Mouse (Mus musculus): Measurements from ENCODE around the gene Ppm1n. TPM values are rescaled to one million over a fixed set of nuclear protein-coding genes. Genes with fewer than 3 reads are reported as not detected.

Gene Ppm1n
- total RNA-seq, 2 experiments from 2014 or later: not detected

- DNase-seq (ENCODE audit: low spot score in 2 of 2): peak; percentile 52 to 62
Observed at GRCm38 (mm10) chr7:19307739-19308453, 28.0 kb upstream of the Ppm1n start.

GRCm38 (mm10) chr7:19306819-19307738 lies 27.2 kb upstream of the Ppm1n start:
- no peak for DNase-seq (ENCODE audit: low spot score in 2 of 2)

DNA sequence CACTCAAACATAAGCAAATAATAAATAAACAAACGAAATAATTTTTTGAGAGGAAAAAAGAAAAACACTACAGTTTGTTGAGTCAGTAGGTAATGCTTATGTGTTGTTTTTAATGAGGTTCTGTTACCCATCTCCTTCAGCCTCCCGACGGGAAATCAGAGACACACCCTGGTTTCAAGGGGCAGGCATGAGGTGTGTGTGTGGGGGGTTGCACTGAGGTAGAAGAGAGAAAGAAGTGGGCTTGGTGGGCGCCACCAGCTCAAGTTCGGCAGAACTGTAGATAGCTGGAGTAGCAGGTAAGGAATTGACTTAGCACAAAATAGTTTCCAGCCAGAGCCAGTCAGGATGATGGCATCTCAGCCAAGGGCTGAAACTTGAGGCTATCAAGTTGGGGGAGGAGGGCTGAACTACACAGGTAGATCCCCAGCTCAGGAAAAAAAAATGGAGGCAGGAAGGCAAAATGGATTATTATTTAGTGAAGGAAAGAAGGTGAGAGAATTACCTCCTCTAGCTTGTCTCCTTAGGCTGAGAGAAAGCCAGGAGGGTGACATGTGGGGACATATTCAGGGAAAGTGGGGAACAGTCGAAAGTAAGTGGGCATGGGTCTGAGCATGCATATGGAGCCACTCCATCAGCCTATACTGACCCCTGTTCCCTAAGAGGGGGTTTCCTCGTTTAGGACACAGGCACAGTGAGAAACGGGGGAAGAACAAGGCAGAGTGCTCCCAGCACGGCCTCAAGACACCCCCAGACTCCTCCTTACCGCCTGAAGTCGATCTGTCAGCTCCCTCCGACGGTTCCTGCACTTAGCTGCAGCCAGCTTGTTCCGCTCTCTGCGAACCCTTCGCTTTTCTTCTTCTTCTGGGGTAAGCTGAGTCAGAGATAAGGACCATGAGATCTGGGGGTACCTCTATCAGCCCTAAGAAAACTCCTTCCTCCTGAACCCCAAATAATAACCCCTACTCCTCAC lies 26.2 kb upstream of the Ppm1n start:
- DNase-seq (ENCODE audit: low spot score in 2 of 2): no peak

DNA sequence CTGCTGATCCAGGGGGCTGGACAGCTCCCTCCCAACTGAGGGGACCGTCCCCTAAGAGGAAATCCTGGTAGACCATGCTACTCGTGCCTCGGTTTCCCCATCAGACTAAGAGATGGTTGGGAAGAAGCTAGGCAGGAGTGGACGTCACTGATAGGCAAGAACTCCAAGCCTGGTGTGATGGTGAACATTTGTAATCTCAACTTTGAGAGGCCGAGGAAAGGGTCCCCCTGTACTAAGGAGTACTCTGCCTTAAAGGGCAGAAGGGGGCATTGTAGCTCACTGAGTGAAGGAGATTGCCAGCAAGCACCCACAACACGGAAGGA lies 25.5 kb upstream of the Ppm1n start:
- DNase-seq (ENCODE audit: low spot score in 2 of 2): no peak

DNA sequence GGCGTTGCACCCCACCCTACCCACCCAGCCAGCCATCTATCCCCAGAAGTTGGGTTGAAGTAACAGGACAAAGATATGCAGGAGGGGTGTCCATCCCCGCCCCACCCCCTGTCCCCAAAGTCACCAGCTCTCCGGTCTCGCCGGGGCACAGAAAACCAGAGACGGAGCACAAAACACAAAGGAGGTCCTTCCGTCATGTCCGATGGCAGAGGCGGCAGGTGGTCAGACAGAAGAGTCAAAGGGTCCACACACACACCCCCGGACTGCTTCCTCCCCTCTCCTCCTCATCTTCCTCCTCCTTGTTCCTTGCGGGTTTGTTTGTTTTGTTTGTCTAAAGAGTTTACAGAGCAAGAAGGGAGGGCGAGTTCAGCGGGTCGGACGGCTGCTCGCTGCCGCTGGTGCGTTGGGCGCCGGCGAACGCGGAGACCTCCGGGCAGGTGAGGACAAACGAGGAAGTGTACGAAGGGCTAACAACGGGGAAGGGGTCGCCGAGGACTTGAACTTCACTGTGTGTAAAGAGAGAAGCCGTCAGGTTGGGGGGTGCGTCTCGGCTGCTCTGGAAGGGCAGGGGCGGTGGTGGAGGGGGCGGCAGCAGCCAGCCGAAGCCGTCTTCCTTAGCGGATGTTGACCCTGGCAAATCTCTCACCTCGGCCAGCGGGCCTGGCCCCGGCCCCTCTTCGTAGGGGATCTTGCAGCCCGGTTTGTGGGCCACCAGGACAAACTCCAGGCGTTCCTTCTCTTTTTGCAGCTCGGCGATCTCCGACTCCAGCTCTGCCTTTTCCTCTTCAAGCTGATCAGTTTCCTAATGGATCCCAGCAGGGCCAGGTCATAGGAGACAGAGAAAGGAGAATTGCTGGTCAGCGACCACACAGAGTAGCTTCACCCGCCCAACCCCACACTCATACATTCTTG lies 24.9 kb upstream of the Ppm1n start:
- DNase-seq (ENCODE audit: low spot score in 2 of 2): no peak

- DNase-seq (ENCODE audit: low spot score in 2 of 2): peak; percentile 70 to 77
Observed at GRCm38 (mm10) chr7:19303770-19304169, 23.9 kb upstream of the Ppm1n start.

GRCm38 (mm10) chr7:19303046-19303305 lies 23.1 kb upstream of the Ppm1n start:
- DNase-seq (ENCODE audit: low spot score in 2 of 2): no peak

- no peak for DNase-seq (ENCODE audit: low spot score in 2 of 2)
Observed at GRCm38 (mm10) chr7:19302264-19303045, 22.6 kb upstream of the Ppm1n start.

GRCm38 (mm10) chr7:19301461-19302263 lies 21.8 kb upstream of the Ppm1n start:
- DNase-seq (ENCODE audit: low spot score in 2 of 2): no peak

- peak; percentile 77 to 83 for DNase-seq (ENCODE audit: low spot score in 2 of 2)
Observed at GRCm38 (mm10) chr7:19300501-19301421, 20.9 kb upstream of the Ppm1n start.

DNA sequence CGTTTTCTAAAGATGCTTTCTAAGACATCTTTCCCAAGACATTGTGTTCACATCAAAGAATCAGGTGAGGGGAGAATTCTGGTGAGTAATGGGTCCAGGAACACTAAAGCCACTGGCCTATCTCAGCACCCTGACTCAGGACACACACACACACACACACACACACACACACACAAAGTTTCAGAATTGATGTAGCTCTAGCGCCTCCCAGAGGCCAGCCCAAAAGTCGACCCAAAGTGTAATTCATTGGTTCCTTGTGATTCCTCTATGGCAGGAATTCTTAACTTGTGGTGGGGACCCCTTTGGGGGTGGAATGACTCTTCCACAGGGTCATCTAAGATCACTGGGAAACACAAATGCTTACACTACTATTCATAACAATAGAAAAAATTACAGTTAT lies 19.3 kb upstream of the Ppm1n start:
- peak in 1 of 2 experiments; percentile 22 for DNase-seq (ENCODE audit: low spot score in 2 of 2)

DNA sequence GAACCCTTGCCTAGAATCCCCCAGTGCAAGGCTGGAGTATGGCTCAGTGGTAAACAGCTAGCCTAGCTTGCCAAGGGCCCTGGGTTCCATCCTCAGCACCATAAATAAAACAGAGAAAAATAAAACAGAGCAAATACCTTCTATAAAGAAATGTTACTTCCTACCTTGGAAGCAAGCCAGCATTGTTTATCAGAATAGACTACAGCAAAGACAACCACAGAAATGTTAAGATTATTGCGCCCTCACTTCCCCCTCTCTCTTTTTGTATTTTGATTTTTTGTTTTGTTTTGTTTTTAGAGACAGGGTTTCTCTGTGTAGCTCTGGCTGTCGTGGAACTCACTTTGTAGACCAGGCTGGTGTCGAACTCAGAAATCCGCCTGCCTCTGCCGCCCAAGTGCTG lies 17.9 kb upstream of the Ppm1n start:
- no peak for DNase-seq (ENCODE audit: low spot score in 2 of 2)

DNA sequence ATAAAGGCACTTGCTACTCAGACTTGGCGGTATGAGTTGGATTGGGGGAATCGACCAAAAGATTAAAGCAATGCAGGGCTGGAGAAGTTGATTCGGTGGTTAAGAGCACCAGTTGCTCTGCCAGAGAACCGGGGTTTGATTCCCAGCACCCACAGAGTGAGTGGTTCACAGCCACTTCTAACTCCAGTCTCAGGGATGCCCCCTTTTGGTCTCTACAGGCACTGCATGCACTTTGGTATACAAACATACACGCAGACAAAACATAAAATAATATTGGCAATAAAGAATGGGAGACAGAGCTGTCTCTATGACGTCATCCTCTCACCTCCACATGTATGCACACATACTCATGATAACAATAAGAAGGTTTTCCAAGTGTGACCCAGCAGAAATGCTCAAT lies 17.2 kb upstream of the Ppm1n start:
- no peak for DNase-seq (ENCODE audit: low spot score in 2 of 2)

GRCm38 (mm10) chr7:19295503-19296185 lies 15.8 kb upstream of the Ppm1n start:
- peak; percentile 98 for DNase-seq (ENCODE audit: low spot score in 2 of 2)

DNA sequence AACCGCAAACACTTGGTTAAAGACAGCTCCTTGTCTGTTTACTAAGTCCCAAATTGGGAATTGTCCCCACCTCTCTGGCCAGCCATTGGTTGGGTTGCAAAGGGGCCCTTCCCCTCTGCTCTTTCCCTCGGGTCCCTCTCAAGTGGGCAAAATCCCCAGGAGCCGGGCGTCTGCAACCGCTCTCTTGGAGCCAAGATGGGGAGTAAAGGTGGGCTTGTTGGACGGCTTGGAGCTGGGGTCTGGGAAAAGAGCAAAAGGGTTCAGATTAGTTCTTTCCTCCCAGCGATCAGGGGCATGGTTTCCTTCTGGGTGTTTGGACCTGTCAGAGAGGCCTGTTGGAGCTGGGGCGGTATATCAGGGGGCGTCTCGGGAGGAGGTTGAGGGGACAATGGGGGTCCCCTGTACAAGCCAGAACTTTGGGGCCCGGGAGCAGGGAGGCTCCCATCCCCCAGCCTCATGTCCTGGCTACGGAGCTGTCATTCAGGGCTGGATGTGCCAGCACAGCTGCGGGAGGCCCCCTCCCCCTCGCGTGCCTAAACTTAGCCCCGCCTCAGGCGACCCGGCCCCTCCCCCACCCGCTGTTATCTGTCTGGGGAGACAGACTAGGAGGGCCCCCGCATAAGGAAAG lies 11.2 kb upstream of the Ppm1n start:
- no peak for DNase-seq (ENCODE audit: low spot score in 2 of 2)

DNA sequence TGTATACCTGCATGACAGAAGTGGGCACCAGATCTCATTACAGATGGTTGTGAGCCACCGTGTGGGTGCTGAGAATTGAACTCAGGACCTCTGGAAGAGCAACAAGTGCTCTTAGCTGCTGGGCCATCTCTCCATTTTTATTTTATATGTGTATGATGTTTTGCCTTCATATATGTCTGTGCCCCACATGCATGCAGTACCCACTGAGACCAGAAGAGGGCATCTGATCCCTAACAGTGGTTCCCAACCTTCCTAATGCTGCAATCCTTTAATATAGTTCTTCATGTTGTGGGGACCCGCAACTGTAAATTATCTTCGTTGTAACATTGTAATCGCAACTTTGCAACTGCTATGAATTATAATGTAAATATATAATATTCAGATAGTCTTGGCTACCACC lies 4.9 kb upstream of the Ppm1n start:
- peak in 1 of 2 experiments; percentile 65 for DNase-seq (ENCODE audit: low spot score in 2 of 2)

- DNase-seq (ENCODE audit: low spot score in 2 of 2): no peak
Observed at GRCm38 (mm10) chr7:19283406-19283804, 3.5 kb upstream of the Ppm1n start.
